Mouse (Mus musculus) hindbrain, embryonic 14.5 days (tissue): ENCODE measurements around the gene Rbm12b1. TPM values are rescaled to one million over a fixed set of nuclear protein-coding genes. Genes with fewer than 3 reads are reported as not detected.
"Not testable (repeated sequence)": the region's sequence is repeated elsewhere in the genome, so short reads cannot be mapped to it uniquely, and the experiment has no call there.

Experiments
- ATAC-seq: fragments of 200-750 bp; cut with Nextera tagmentation; 2 replicates; pipeline ENCODE4 v1.8.0; 2017; ENCODE audit warnings: moderate number of reproducible peaks, mild to moderate bottlenecking, moderate TSS enrichment, moderate library complexity; ENCODE audit not compliant: low FRiP score
- DNase-seq: peaks from one replicate; pipeline ENCODE4 v3.0.0-alpha.2; 2015; ENCODE audit warnings: low spot score
- H3K27ac ChIP-seq: fragments of 300-500 bp; sonication (generic); 2 replicates; pipeline ENCODE4 v1.5.1; 2014; ENCODE audit warnings: mild to moderate bottlenecking, moderate library complexity
- H3K27me3 ChIP-seq: fragments of 300-500 bp; sonication (generic); 2 replicates; pipeline ENCODE4 v1.6.1; 2014; ENCODE audit warnings: mild to moderate bottlenecking, low read length, mixed read lengths; ENCODE audit not compliant: control insufficient read depth, insufficient read depth
- H3K36me3 ChIP-seq: fragments of 300-500 bp; sonication (generic); replicated peaks from 2 replicates; pipeline ENCODE4 v1.6.1; 2014; ENCODE audit not compliant: control insufficient read depth, insufficient read depth
- H3K4me1 ChIP-seq: fragments of 300-500 bp; sonication (generic); replicated peaks from 2 replicates; pipeline ENCODE4 v1.6.1; 2014; ENCODE audit warnings: antibody characterized with exemption, low read length, mixed read lengths; ENCODE audit not compliant: control insufficient read depth, insufficient read depth
- H3K4me2 ChIP-seq: fragments of 300-500 bp; sonication (generic); replicated peaks from 2 replicates; pipeline ENCODE4 v1.6.1; 2014; ENCODE audit warnings: mild to moderate bottlenecking, moderate library complexity
- H3K4me3 ChIP-seq: fragments of 300-500 bp; sonication (generic); replicated peaks from 2 replicates; pipeline ENCODE4 v1.5.1; 2014; ENCODE audit warnings: mild to moderate bottlenecking, low read length
- H3K9ac ChIP-seq: fragments of 300-500 bp; sonication (generic); 2 replicates; pipeline ENCODE4 v1.6.1; 2014
- H3K9me3 ChIP-seq: fragments of 300-500 bp; sonication (generic); 2 replicates; pipeline ENCODE4 v1.6.1; 2016; ENCODE audit warnings: low read length; ENCODE audit not compliant: control insufficient read depth
- WGBS: fragments of 180-500 bp; shearing (Covaris S2); extraction: QIAGEN DNeasy Blood & Tissue Kit; methylation state at CpG from one replicate; pipeline ENCODE4 v1.1.7; 2014; 5-methylcytosine and 5-hydroxymethylcytosine counted together
- polyA plus RNA-seq: library from polyadenylated mRNA; unstranded; fragments of >200 nt; fragmentation: Nextera tagmentation; extraction: Ambion mirVana; gene quantifications from 2 replicates; pipeline ENCODE4 v1.2.1, GENCODE M21; 2014

Rbm12b1 gene
- polyA plus RNA-seq, result 9.2 and 10.3 TPM in 2 replicates

DNA sequence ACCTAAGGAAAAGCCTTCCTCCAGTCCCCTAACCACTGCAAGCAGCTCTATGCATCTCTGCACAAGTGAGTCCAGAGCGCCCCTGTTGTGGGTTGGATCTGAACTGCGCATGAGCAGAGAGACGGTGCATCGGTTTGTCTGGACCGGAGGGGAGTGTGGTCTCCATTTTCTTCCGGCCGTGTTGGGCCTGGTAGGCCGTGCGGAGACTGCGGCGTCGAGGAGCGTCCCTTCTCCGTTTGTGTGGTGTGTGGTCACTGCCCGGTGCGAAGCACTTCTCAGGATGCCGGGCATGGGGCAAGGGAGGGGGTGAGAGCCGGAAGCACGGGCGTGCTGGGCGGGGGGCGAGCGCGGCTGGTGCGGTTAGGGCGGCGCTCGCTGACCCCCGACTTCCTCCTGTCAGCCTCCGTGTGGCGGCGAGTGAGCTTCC lies at the start of gene Rbm12b1:
Rbm12b1 (plus strand) TSS at position 124 of the 427 bp plus-strand sequence.
- WGBS, result 0% methylated on average over 16 of the region's 32 CpGs

DNA sequence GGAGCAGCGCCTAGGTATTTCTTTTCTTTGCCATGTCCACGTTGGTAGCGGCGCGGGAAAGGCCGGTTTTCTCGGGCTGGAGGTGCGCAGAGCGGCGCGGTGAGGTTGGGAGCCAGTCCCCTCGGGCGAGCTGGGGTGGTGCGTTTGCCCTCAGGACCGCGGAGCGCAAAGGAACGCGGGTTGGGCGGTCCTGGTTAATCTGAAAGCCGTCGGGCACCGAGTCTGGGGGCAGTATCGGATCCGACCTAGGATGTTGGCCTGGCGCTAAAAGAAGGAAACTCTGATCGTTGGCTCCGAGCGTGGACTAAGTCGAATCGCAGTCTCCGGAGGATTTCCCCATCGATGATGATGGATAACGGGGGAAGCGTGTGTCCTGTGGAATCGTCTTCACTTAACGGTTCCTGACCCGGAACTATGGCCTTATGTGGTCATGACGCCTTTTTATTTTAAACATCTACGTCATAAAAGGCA lies 563 bp downstream of the Rbm12b1 start:
- not testable (repeated sequence) for H3K27me3 ChIP-seq, H3K36me3 ChIP-seq, DNase-seq, H3K9me3 ChIP-seq, H3K4me1 ChIP-seq
- H3K9ac ChIP-seq, result peak overlapping the region; percentile 60
- H3K4me3 ChIP-seq, result peak overlapping the region; percentile 40
- peak; percentile 83 for ATAC-seq
- 7% methylated on average over 20 of the region's 40 CpGs for WGBS
- peak overlapping the region; percentile 57; the same call in 1 of the 2 replicates for H3K27ac ChIP-seq
- peak overlapping the region; percentile 48 for H3K4me2 ChIP-seq

More for the DNA sequence above, at the start of gene Rbm12b1:
- peak; percentile 81 for DNase-seq
- H3K4me1 ChIP-seq, H3K27me3 ChIP-seq, H3K9me3 ChIP-seq, H3K36me3 ChIP-seq: not testable (repeated sequence)
- peak; percentile 99 for ATAC-seq
- H3K4me2 ChIP-seq, result peak within 1 kb of the TSS; percentile 48
- peak within 1 kb of the TSS; percentile 82 for H3K27ac ChIP-seq
- peak within 1 kb of the TSS; percentile 60 for H3K9ac ChIP-seq
- H3K4me3 ChIP-seq, result peak within 1 kb of the TSS; percentile 40

- H3K4me2 ChIP-seq, result peak overlapping the region; percentile 36
- peaks cover 11% of the 10 kb centered on the region for H3K36me3 ChIP-seq
- not testable (repeated sequence) for H3K9me3 ChIP-seq, H3K4me1 ChIP-seq, H3K27ac ChIP-seq, ATAC-seq, DNase-seq, H3K9ac ChIP-seq, H3K27me3 ChIP-seq, H3K4me3 ChIP-seq
- WGBS, result 91% methylated on average over 6 of the region's 7 CpGs
Measured at GRCm38 (mm10) chr4:12141516-12141915, 1.5 kb downstream of the Rbm12b1 start.

DNA sequence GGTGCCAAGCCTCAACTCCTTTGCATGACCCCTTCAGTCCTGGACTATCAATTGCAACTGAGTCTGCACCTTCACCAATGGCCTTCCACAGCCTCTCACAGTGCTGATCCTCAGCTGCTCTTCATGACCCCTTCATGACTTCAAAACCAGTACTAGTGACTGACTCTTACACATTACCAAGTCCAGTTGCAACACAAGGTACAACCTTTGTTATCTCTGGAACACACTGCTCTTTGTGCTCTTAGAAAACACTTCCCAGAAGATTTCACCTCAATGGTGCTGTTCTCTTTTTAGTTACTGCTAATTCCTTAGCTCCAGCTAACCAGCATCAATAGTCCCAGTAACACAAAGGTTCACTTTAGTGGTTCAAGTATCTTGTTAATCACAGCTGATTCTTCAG lies 7.6 kb downstream of the Rbm12b1 start:
- H3K27me3 ChIP-seq, result no peaks in the 10 kb centered on the region
- peaks cover 35% of the 10 kb centered on the region for H3K36me3 ChIP-seq
- H3K9ac ChIP-seq, result no peak overlapping the region
- H3K4me3 ChIP-seq, result no peak overlapping the region
- H3K4me1 ChIP-seq, result no peaks in the 10 kb centered on the region
- H3K4me2 ChIP-seq, result no peak overlapping the region
- H3K27ac ChIP-seq, result no peak overlapping the region
- DNase-seq, result no peak
- ATAC-seq, result no peak
- H3K9me3 ChIP-seq, result peaks cover 9% of the 10 kb centered on the region; the same call in 1 of the 2 replicates

DNA sequence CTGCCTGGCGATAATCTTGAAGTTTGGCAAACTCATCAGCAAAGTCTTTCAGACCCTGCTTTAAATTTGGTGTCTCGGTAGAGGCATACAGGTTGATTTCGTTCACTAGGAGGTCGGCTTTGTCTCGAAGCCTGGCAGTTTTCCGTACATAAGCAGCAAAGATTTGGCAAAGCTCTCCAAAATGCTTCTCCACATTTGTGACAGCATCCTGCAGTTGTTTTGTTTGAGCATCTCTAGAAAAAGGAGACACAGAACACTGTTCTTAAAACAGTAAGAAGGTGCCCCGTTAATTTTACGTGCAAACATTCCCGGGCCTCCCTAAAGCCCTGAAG lies 30.9 kb downstream of the Rbm12b1 start:
- Histone ChIP-seq H3K9me3 (no peaks in the 10 kb centered on the region), H3K4me3 (peak overlapping the region; percentile 90), H3K27me3 (no peaks in the 10 kb centered on the region), H3K9ac (peak overlapping the region; percentile 99), H3K4me1 (peaks cover 11% of the 10 kb centered on the region), H3K36me3 (peaks cover 24% of the 10 kb centered on the region), H3K4me2 (peak overlapping the region; percentile 85), H3K27ac (peak overlapping the region; percentile 90)
- ATAC-seq (no peak), DNase-seq (no peak)
- WGBS, result 11% methylated on average over 9 of the region's 9 CpGs

DNA sequence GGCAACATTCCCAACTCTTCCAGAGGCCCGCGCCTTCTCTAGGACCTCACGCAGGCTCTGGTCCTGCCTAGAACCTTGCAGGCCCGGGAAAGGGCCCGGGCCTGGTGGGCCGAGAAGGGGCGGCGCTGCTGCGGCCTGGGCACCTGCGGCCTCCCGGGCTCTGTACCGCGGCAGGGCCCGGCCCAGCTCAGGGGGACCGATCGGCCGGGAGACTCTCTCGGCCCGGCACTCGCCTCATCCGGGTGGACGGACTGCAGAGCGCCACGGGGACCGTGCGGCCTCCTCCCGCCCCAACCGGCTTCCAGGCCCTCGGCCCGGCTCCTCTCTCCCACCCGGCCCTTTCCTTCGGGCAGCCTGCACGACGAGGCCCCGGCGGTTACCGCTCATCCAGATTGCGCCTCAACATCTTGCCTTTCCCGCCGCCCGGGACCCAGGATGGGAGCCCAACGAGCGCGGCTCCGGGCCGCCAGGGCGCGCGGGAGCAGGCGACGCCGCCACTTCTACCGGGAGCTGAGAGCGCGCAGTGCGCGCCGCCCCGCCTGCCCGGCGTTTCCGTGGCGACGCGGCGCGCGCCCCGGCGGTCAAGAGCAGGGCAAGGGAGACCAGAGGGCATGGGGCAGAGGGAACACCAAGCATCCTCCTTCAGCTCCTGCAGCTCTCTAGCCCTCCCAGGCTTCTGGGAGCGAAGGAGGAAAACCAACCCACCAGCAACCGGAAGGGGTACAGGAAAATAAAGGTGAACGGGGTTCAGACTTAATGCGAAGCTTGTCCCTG lies 31.4 kb downstream of the Rbm12b1 start, which contains the start of gene Fam92a:
Fam92a (minus strand) TSS at position 698 of the 774 bp plus-strand sequence.
- H3K9me3 ChIP-seq, result no peaks in the 10 kb centered on the region
- peaks cover 18% of the 10 kb centered on the region for H3K36me3 ChIP-seq
- DNase-seq (peak; percentile 73), ATAC-seq (peak; percentile 91)
- WGBS, result under 1% methylated on average over 74 of the region's 74 CpGs
- peak within 1 kb of the TSS; percentile 85 for H3K4me2 ChIP-seq
- peaks cover 11% of the 10 kb centered on the region for H3K4me1 ChIP-seq
- peak within 1 kb of the TSS; percentile 99 for H3K9ac ChIP-seq
- H3K4me3 ChIP-seq, result peak within 1 kb of the TSS; percentile 90
- H3K27ac ChIP-seq, result peak within 1 kb of the TSS; percentile 90
- no peaks in the 10 kb centered on the region for H3K27me3 ChIP-seq

DNA sequence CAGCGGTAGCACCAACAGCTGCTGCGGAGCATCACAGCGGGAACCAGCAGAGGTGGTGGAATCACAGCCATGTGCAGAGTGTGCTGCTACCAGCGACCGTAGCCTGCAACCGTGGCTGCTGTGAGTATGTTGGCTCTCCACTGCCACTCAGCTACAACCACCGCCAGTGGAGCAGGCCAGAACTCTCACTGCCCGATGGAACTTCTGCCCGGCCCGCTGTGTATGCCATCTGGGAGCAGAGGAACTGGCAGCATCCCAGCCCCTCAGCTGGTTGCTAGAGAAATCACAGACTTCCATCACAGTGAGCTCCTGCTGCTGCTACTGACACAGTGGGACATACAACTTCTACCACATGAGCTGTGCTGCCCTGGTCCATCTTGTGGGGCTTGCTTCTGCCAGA lies 38.9 kb downstream of the Rbm12b1 start:
- 81% methylated on average over 10 of the region's 10 CpGs for WGBS
- DNase-seq (no peak), ATAC-seq (no peak)
- H3K4me1 ChIP-seq, result no peaks in the 10 kb centered on the region
- no peaks in the 10 kb centered on the region for H3K27me3 ChIP-seq
- H3K4me3 ChIP-seq, result no peak overlapping the region
- no peak overlapping the region for H3K9ac ChIP-seq
- no peak overlapping the region for H3K4me2 ChIP-seq
- H3K27ac ChIP-seq, result no peak overlapping the region
- no peaks in the 10 kb centered on the region for H3K36me3 ChIP-seq
- no peaks in the 10 kb centered on the region for H3K9me3 ChIP-seq

Other genes with a start within 250 kb of the Rbm12b1 start
- 0.17 and 0.62 TPM in 2 replicates for gene Gm10604, start 159.0 kb upstream of the Rbm12b1 start, polyA plus RNA-seq
- gene Rbm12b2, start 50.8 kb upstream of the Rbm12b1 start, polyA plus RNA-seq, result 13.0 and 16.4 TPM in 2 replicates
- gene Fam92a, start 31.8 kb downstream of the Rbm12b1 start, polyA plus RNA-seq, result 95.0 and 101 TPM in 2 replicates